Mouse (Mus musculus) forelimb bud, embryonic 11.5 days (tissue): Measurements from ENCODE around the gene Lsm4.

Experiments used
- DNase-seq: peaks from one replicate; pipeline ENCODE4 v3.0.0-alpha.2; 2012; ENCODE audit warnings: low read depth, low spot score

The Lsm4 gene

DNA sequence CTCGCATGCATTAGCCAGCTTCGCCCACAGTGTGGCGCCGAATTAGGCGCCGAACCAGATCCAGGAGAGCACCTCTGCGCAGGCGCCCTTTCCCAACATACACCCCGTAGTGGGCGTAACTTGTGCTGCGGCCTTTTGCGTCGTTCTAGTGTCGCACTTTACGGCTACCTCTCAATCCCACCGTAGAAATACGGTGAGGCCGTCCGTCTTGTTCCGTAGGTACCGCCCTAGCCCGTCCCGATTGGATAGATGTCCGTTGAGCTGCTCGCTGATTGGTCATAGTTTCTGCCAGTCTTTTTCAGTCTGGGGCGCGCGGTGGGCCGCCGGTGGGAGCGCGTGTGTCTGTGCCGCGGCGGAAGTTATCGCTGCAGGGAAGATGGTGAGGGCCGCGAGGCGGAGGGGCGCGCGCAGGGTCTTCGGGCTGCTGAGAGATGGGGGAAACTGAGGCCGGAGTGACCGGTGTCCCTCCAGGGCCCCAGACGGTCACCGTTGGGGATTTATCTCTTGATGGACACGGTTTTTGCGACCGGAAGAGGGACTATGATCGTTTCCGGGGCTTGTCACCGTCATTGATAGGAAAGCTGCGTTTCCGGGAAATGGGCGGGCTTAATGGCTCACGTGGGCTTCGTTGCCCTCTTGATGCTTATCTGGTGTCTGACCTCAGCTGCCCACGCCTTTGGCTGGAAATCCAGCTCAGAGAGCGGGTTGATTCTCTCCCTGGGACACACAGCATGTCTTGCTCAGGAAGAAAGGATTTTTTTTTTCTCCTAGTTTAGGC lies at the start of gene Lsm4:
Gene Lsm4 (plus strand): TSS at position 170 of the 778 bp plus-strand sequence.
- peak; percentile 100 for DNase-seq

DNA sequence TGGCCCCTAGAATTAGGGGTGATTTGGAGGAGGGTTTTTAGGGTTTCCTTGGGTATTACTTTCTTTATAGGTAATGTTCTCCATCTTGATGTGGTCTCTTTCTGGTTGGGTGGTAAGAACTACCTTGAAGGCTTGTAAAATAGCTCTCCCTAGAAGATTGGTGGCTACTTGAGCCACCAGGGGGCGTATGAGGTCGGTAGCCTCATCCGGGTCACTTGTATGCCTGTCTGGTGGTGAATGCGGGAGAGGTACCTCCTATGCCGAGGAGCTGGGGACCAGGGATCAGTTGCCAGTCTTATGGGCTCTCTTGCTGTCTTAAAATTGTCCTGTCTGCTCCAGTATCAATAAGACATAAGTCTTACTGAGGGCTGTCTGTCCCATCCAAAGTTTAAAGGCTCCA lies 47.9 kb upstream of the Lsm4 start:
- DNase-seq, result no peak

DNA sequence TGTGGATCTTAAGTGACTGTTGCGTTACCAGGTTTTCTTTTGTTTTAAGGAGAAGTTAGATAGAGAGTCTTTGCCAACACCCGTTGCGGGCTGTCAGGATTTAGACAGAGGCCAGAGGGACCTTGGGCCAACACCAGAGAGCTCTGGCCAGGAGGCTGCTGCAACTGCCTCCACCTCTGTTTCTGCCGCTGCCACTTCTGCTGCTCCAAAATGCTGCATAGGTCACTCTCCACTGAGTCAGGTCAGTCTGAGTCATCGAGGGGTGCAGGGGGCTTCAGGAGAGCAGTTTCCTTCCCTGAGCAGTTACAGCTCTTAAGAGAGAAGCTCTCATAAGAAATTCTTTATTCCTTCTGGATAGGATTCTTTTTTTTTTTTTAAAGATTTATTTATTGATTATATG lies 46.0 kb upstream of the Lsm4 start:
- no peak for DNase-seq

- no peak for DNase-seq
Observed at GRCm38 (mm10) chr8:70628986-70629490, 44.0 kb upstream of the Lsm4 start.

GRCm38 (mm10) chr8:70629574-70630531 lies 43.2 kb upstream of the Lsm4 start:
- DNase-seq, result peak; percentile 93

GRCm38 (mm10) chr8:70630532-70631381 lies 42.3 kb upstream of the Lsm4 start:
- no peak for DNase-seq

GRCm38 (mm10) chr8:70631436-70631835 lies 41.6 kb upstream of the Lsm4 start:
- no peak for DNase-seq

DNA sequence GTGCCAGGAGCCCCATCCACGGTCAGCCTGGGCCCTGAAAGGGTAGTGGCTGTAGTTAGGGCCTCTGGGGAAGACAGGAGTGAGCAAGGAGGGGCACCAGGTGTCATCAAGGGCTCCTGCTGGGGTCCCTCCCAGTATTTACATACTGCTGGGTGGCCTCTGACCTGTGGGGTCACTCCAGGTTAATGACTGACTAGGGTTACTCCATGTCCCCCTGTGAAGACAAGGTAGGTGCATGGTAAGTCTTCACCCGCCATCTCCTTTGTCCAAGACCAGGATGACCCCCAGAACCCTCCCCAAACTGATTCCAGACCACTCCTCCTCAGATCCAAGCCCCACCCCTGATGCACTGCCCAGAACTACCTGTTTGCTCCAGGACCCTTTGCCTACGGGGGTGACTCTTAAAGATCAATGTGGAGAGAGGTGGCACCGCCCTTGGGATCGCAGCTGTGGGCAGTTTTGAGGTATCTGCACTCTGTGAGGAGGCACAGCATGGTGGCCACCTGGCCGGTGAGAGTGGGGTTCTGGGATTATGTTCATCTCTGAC lies 40.6 kb upstream of the Lsm4 start, which contains the start of gene Gdf15:
Gene Gdf15 (minus strand): TSS at position 111 of the 547 bp plus-strand sequence.
- no peak for DNase-seq

GRCm38 (mm10) chr8:70634066-70634465 lies 39.0 kb upstream of the Lsm4 start:
- DNase-seq, result no peak

DNA sequence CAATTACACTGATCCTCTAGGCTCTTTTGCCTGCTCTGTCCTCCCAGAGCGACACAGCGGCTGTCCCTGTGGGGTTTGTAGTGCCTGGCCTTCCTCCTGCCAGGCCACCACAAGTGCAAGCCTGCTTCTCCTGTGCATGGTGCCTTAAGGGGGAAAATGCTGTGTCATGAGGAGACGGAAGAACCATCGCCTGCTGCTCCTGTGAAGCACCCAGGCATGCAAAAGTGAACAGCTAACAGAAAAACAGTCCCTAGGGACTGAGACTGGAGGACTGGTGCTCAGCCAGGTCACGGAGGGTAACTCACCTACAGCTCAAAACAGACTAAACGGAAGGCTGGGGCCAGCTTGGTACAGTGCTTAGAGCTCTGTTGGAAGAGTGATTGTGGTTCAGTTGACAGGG lies 37.5 kb upstream of the Lsm4 start:
- DNase-seq, result no peak

GRCm38 (mm10) chr8:70636838-70637237 lies 36.2 kb upstream of the Lsm4 start:
- DNase-seq, result no peak

DNA sequence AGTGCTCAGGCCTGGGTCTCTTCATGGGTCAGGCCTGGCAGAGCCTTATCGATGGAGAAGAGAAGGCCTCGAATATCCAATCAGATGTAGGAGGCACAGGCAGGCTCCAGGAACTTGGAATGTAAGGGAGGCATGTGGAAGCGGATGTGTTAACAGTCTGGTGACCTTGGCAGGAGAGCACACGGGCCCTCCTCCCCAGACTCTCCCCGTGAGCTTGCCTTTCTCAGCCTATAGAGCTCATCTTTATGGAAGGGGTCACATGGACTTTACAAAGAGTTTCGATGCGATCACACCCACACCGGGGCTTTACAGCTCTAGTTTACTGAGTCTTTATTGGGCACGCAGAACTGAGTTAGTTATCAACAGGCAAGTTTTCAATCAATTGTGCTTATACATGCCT lies 34.3 kb upstream of the Lsm4 start:
- DNase-seq, result no peak

GRCm38 (mm10) chr8:70643019-70643418 lies 30.0 kb upstream of the Lsm4 start:
- DNase-seq, result no peak

DNA sequence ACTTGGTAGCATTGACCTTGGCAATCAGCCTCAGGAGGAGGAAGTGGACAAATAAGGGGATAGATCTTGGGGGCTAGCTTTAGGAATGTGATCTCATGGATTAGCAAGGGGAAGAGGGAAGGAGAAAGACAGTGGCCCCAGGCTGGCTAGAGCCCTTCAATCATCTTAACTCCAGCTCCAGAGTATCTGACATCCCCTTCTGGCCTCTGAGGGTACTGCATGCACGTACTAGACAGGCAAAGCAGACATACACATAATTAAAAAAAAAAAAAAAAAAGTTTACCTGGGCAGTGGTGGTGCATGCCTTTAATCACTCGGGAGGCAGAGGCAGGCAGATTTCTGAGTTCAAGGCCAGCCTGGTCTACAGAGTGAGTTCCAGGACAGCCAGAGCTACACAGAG lies 29.0 kb upstream of the Lsm4 start:
- no peak for DNase-seq

- no peak for DNase-seq
Observed at GRCm38 (mm10) chr8:70645501-70646224, 27.4 kb upstream of the Lsm4 start.

DNA sequence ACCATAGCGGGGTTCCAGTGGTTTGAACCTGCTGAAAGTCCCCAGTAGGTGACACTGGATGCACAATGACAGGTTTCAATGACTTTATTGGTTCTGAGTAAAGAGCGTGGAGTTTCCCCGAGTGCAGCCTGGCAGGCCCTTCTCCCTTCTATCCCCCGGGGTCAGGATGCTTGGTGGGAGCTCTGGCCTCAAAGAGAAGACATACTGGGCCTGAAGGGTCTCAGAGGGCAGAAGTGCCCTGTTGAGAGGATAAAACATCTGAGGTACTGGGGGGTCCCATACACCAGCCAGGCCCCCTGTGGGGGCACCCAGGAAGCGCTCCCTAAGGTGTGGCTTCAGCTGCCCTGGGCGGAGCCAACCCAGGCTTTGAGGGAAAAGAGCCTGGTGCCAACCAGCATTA lies 26.7 kb upstream of the Lsm4 start:
- DNase-seq, result no peak

GRCm38 (mm10) chr8:70646775-70647174 lies 26.3 kb upstream of the Lsm4 start:
- DNase-seq, result no peak

DNA sequence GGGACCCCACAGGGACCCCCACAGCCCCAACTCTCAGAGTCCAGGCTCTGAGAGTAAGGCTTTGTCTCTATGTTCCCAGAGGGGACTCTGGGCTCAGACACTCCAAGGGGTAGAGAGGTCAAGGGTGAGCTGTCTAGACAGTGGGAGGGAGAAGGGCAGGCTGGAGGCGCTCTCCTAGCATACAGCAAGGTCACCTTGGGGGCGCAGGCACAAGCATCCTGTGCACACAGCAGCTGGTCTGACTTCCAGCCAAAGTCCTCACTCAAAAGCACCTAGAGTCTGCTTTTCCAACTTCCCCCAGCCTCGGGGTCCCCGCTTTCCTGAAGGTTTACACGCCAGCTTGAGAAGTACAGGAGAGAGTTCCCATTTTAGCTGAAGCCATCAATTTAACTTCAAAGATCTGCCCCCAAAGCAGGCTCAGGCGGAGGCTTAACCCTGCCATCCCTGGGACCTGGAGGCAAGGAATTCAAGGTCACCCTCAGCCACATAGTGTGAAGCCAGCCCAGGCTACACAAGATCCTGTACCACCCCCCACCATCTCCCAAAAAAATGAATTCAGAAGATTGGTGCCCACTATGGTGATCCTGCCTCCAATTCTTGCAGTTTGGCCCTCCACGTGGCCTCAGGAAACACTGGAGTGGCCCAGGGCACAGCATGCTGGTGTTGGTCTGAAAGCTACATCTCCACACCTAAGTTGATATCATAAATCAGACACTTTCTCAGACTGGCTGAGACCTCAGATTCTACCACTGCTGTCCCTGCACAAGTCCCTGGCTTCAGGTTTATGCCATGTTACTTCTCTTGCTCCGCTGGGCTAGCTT lies 25.5 kb upstream of the Lsm4 start:
- DNase-seq, result no peak

DNA sequence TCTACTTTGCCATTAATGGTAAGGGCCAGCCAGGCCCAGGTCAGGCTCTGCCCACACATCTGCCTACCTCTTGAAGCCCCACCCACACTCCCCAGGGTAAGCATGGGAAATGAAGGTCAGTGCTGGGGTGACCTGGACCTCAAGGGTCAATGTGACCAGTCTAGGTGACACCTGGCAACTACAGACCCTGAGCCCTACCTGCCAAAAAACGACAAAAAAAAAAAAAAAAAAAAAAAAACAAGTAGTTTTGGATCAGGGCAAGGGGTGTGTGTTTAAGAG lies 24.9 kb upstream of the Lsm4 start:
- DNase-seq, result no peak

DNA sequence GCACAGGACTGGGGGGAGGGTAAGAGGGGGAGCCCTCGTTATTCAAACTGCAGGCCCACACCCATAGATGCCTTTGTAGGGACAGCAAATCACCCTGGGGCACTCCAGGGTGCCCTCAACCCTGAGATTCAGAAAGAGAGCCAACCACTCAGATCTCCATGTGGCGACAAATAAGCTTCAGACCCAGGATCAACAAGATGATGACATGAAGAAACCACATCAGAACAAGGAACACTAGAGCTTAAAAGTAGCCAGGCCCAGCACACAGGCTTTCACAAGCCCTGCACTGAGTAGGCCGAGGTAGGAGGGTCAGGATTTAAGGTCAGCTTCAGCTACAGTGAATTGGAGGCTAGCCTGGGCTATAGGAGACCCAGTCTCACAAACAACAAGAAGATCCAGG lies 24.1 kb upstream of the Lsm4 start:
- DNase-seq, result no peak
